31 mouse cellular contexts compared by ENCODE assay signal in genomic region chr13:89076212-89076611, GRCm38 (mm10).
A peak's percentile ranks its signal among the peaks of the same experiment; 100 is the strongest.
DNase-seq lines count a peak whose midpoint lies in the region; ATAC-seq lines count a peak whose summit lies in the region.
"Had no signal": no experiment of that assay in that cellular context is flagged by ENCODE, and none has a peak within 500 bp of the region (broad histone marks: within the 10 kb centered on the region; RNA-seq: fewer than 3 reads in every experiment).

No protein-coding gene starts in this region.

- no peaks in the 10 kb centered on the region for H3K36me3 ChIP-seq in forebrain, embryonic 12.5 days (replicated peaks)
- no peaks in the 10 kb centered on the region for H3K36me3 ChIP-seq in forebrain, embryonic 10.5 days (replicated peaks)
- no peaks in the 10 kb centered on the region for H3K36me3 ChIP-seq in forebrain, embryonic 15.5 days
- H3K36me3 ChIP-seq: embryonic facial prominence, embryonic 12.5 days; embryonic facial prominence, embryonic 15.5 days; G1E; heart, embryonic 12.5 days; heart, embryonic 15.5 days; hindbrain, embryonic 10.5 days; hindbrain, embryonic 13.5 days had no signal

- H3K27me3 ChIP-seq in forebrain, embryonic 12.5 days, result no peaks in the 10 kb centered on the region
- H3K27me3 ChIP-seq in forebrain, embryonic 10.5 days (ENCODE audit: poor library complexity, severe bottlenecking), result no peaks in the 10 kb centered on the region
- no peaks in the 10 kb centered on the region for H3K27me3 ChIP-seq in forebrain, embryonic 15.5 days
- H3K27me3 ChIP-seq: CH12.LX; embryonic facial prominence, embryonic 12.5 days; embryonic facial prominence, embryonic 15.5 days; heart, embryonic 12.5 days; heart, embryonic 15.5 days; hindbrain, embryonic 13.5 days; Patski had no signal

- WGBS in forebrain, embryonic 12.5 days, result 57% methylated on average over 1 of the region's 1 CpGs
- 93% methylated on average over 1 of the region's 1 CpGs for WGBS in forebrain, embryonic 10.5 days
- WGBS in forebrain, embryonic 15.5 days, result 35% methylated on average over 1 of the region's 1 CpGs

- H3K9ac ChIP-seq in forebrain, embryonic 12.5 days, result no peak overlapping the region
- no peak overlapping the region for H3K9ac ChIP-seq in forebrain, embryonic 15.5 days (replicated peaks)
- H3K9ac ChIP-seq: embryonic facial prominence, embryonic 12.5 days; embryonic facial prominence, embryonic 15.5 days; heart, embryonic 12.5 days; heart, embryonic 15.5 days; hindbrain, embryonic 13.5 days had no signal

- no peaks in the 10 kb centered on the region for H3K9me3 ChIP-seq in forebrain, embryonic 12.5 days
- no peaks in the 10 kb centered on the region for H3K9me3 ChIP-seq in forebrain, embryonic 10.5 days
- H3K9me3 ChIP-seq in forebrain, embryonic 15.5 days, result no peaks in the 10 kb centered on the region
- H3K9me3 ChIP-seq: embryonic facial prominence, embryonic 12.5 days; embryonic facial prominence, embryonic 15.5 days; G1E; heart, embryonic 12.5 days; heart, embryonic 15.5 days; hindbrain, embryonic 10.5 days; hindbrain, embryonic 13.5 days had no signal

- no peak overlapping the region for H3K4me2 ChIP-seq in forebrain, embryonic 12.5 days
- no peak overlapping the region for H3K4me2 ChIP-seq in forebrain, embryonic 15.5 days (replicated peaks)
- H3K4me2 ChIP-seq: embryonic facial prominence, embryonic 12.5 days; embryonic facial prominence, embryonic 15.5 days; heart, embryonic 12.5 days; heart, embryonic 15.5 days; hindbrain, embryonic 13.5 days had no signal

- ATAC-seq in forebrain, embryonic 12.5 days (ENCODE audit: low FRiP score), result peak; percentile 30; the same call in 1 of the 2 replicates
- ATAC-seq in forebrain, embryonic 15.5 days (replicated peaks), result 0 out of 2 replicates have a peak, but pooled peaks have one; percentile 43
- ATAC-seq in frontal cortex, adult (ENCODE audit: low TSS enrichment), result no peak
- ATAC-seq: hindbrain, embryonic 16.5 days; inflammation-experienced regulatory T-cells, adult 6 months; intestine, embryonic 16.5 days; Patski had no signal

- H3K4me3 ChIP-seq in forebrain, embryonic 12.5 days (replicated peaks), result no peak overlapping the region
- no peak overlapping the region for H3K4me3 ChIP-seq in forebrain, embryonic 10.5 days
- H3K4me3 ChIP-seq in forebrain, embryonic 15.5 days, result no peak overlapping the region
- H3K4me3 ChIP-seq: embryonic facial prominence, embryonic 12.5 days; embryonic facial prominence, embryonic 15.5 days; gastrocnemius, adult 2 months; heart, embryonic 12.5 days; heart, embryonic 15.5 days; hindbrain, embryonic 10.5 days; hindbrain, embryonic 13.5 days had no signal

- DNase-seq in forebrain, embryonic 10.5 days (ENCODE audit: extremely low spot score, low spot score), result no peak
- DNase-seq in retina, postnatal 1 day, result peak; percentile 21
- no peak for DNase-seq in retina, embryonic 14.5 days (ENCODE audit: low spot score)
- no peak for DNase-seq in kidney, adult 11 months
- DNase-seq: adrenal gland, postnatal 10 days; adrenal gland, postnatal 36 days; B cell, adult 2 months; cerebellum, adult 11 months; cerebellum, adult 2 months; cerebellum, adult 9-11 months; cerebellum, postnatal 25 days; gastrocnemius, adult 2 months; gastrocnemius, postnatal 14 days; heart, adult 11 months; heart, postnatal 10 days; heart, postnatal 36 days had no signal

- no peak overlapping the region for H3K27ac ChIP-seq in forebrain, embryonic 12.5 days
- H3K27ac ChIP-seq in forebrain, embryonic 10.5 days, result no peak overlapping the region
- H3K27ac ChIP-seq in forebrain, embryonic 15.5 days (replicated peaks), result no peak overlapping the region
- H3K27ac ChIP-seq: embryonic facial prominence, embryonic 12.5 days; embryonic facial prominence, embryonic 15.5 days; gastrocnemius, adult 2 months; heart, embryonic 15.5 days; hindbrain, embryonic 10.5 days; hindbrain, embryonic 13.5 days had no signal

- H3K4me1 ChIP-seq in forebrain, embryonic 12.5 days, result no peaks in the 10 kb centered on the region
- H3K4me1 ChIP-seq in forebrain, embryonic 10.5 days, result no peaks in the 10 kb centered on the region
- H3K4me1 ChIP-seq in forebrain, embryonic 15.5 days, result no peaks in the 10 kb centered on the region
- H3K4me1 ChIP-seq: embryonic facial prominence, embryonic 12.5 days; embryonic facial prominence, embryonic 15.5 days; heart, embryonic 12.5 days; heart, embryonic 15.5 days; hindbrain, embryonic 10.5 days; hindbrain, embryonic 13.5 days had no signal
